Mouse (Mus musculus): ENCODE data around the gene Csf3r.
"Not testable (repeated sequence)": the region's sequence is repeated elsewhere in the genome, so short reads cannot be mapped to it uniquely, and the experiment has no call there.

Gene Csf3r

GRCm38 (mm10) chr4:126024303-126024900, at the start of gene Csf3r:
Gene Csf3r (plus strand): TSS chr4:126024550.
- peak; percentile 33 for DNase-seq

- DNase-seq: peak; percentile 45
Observed at GRCm38 (mm10) chr4:125977768-125978167, 46.6 kb upstream of the Csf3r start.

- DNase-seq: no peak
Observed at GRCm38 (mm10) chr4:125983279-125983678, 41.1 kb upstream of the Csf3r start.

GRCm38 (mm10) chr4:125985703-125986102, 38.6 kb upstream of the Csf3r start:
- DNase-seq: not testable (repeated sequence)

GRCm38 (mm10) chr4:125987071-125987470, 37.3 kb upstream of the Csf3r start:
- DNase-seq: no peak

- no peak for DNase-seq
Observed at GRCm38 (mm10) chr4:125989061-125989460, 35.3 kb upstream of the Csf3r start.

- DNase-seq: peak; percentile 72
Observed at GRCm38 (mm10) chr4:125990143-125990542, 34.2 kb upstream of the Csf3r start.

- no peak for DNase-seq
Observed at GRCm38 (mm10) chr4:125992206-125992605, 32.1 kb upstream of the Csf3r start.

- DNase-seq: no peak
Observed at GRCm38 (mm10) chr4:125992906-125993305, 31.4 kb upstream of the Csf3r start.

- peak; percentile 46 for DNase-seq
Observed at GRCm38 (mm10) chr4:125996576-125996975, 27.8 kb upstream of the Csf3r start.

- no peak for DNase-seq
Observed at GRCm38 (mm10) chr4:125997826-125998225, 26.5 kb upstream of the Csf3r start.

GRCm38 (mm10) chr4:126001311-126002199, 22.8 kb upstream of the Csf3r start:
- no peak for DNase-seq

GRCm38 (mm10) chr4:126017676-126018332, 6.5 kb upstream of the Csf3r start:
- DNase-seq: peak; percentile 32

GRCm38 (mm10) chr4:126018966-126019538, 5.3 kb upstream of the Csf3r start:
- no peak for DNase-seq

GRCm38 (mm10) chr4:126025801-126026200, 1.5 kb downstream of the Csf3r start:
- no peak for DNase-seq

GRCm38 (mm10) chr4:126027980-126028379, 3.6 kb downstream of the Csf3r start:
- peak; percentile 28 for DNase-seq

- DNase-seq: no peak
Observed at GRCm38 (mm10) chr4:126029042-126029441, 4.7 kb downstream of the Csf3r start.

GRCm38 (mm10) chr4:126030705-126031104, 6.4 kb downstream of the Csf3r start:
- no peak for DNase-seq

GRCm38 (mm10) chr4:126035413-126035812, 11.1 kb downstream of the Csf3r start:
- no peak for DNase-seq

- DNase-seq: peak; percentile 89
Observed at GRCm38 (mm10) chr4:126046851-126047585, 22.7 kb downstream of the Csf3r start, which contains the start of gene Mrps15. Gene Mrps15 (plus strand): TSS chr4:126046925.

GRCm38 (mm10) chr4:126051617-126052016, 27.3 kb downstream of the Csf3r start:
- DNase-seq: no peak

All from liver (tissue).